Mouse (Mus musculus): ENCODE measurements around the gene Myo9a. TPM values are rescaled to one million over a fixed set of nuclear protein-coding genes. Genes with fewer than 3 reads are reported as not detected.

Myo9a gene
- polyA plus RNA-seq, 1 experiment = 21.2 TPM

GRCm38 (mm10) chr9:59939691-59940090, 189.0 kb downstream of the Myo9a start:
- no peak for TF ChIP-seq CTCF (IDR thresholded peaks at IDR 0.05; ENCODE audit: borderline replicate concordance, insufficient read depth, low read depth, low read length)
- TF ChIP-seq POLR2A (IDR thresholded peaks at IDR 0.05; ENCODE audit: borderline replicate concordance, insufficient read depth, low read length) = no peak
- no peak overlapping the region for H3K4me3 ChIP-seq (replicated peaks; ENCODE audit: insufficient read depth, low read depth, low read length)
- DNase-seq = no peak
- H3K27me3 ChIP-seq (ENCODE audit: control insufficient read depth, insufficient read depth, low read length) = no peaks in the 10 kb centered on the region
- H3K27ac ChIP-seq (ENCODE audit: insufficient read depth, low read length) = no peak overlapping the region
- WGBS = 66% methylated on average over 2 of the region's 2 CpGs
- H3K4me1 ChIP-seq (ENCODE audit: control insufficient read depth, insufficient read depth, low read length) = no peaks in the 10 kb centered on the region

DNA sequence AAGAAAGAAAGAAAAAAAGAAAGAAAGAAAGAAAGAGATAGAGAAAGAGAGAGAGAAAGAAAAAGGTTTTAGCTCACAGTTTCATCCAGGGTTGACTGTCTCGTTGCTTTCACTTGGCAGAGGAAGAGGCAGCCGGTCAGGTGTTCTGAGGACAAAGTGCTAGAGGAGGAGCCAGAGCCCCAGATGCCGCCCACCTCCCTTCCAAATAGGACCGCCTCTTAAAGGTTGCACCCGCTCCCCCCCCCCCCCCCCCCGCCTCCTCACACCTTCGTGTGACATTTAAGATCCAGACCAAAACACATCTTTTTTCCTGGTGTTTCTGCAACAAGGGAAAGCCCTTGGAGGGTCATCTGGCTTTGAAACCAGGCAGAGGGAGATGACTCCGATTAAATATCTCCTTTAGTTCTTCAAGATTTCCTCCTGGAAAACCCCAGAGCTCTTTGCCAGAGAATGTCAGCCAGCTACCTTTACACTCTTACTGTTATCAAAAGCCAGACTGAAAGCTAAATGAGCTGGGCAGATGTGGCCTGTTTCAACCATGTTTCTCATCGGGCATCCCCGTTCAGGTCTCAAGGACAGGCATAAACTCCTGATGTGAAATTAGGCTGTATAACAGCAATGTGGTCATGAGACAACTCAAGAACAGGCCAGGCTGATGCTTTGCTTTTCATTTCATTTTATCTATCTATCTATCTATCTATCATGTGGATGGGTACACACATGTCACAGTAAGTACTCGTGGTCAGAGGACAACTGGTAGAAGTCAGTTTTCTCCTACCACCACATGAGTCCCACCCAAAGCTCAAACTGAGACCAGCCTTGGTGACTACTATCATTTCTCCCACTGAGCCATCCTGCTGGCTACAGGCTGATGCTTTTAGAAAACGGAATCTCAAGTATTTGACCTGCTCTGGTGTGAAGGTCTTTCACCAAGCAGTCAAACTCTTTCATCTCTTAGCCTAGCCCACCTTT, 190.5 kb downstream of the Myo9a start:
- Histone ChIP-seq H3K27me3 (ENCODE audit: control insufficient read depth, insufficient read depth, low read length) (no peaks in the 10 kb centered on the region), H3K4me3 (replicated peaks; ENCODE audit: insufficient read depth, low read depth, low read length) (no peak overlapping the region), H3K27ac (ENCODE audit: insufficient read depth, low read length) (no peak overlapping the region), H3K4me1 (ENCODE audit: control insufficient read depth, insufficient read depth, low read length) (no peaks in the 10 kb centered on the region)
- no peak for DNase-seq
- TF ChIP-seq CTCF (IDR thresholded peaks at IDR 0.05; ENCODE audit: borderline replicate concordance, insufficient read depth, low read depth, low read length) (no peak), POLR2A (IDR thresholded peaks at IDR 0.05; ENCODE audit: borderline replicate concordance, insufficient read depth, low read length) (no peak)
- WGBS = 81% methylated on average over 12 of the region's 12 CpGs

DNA sequence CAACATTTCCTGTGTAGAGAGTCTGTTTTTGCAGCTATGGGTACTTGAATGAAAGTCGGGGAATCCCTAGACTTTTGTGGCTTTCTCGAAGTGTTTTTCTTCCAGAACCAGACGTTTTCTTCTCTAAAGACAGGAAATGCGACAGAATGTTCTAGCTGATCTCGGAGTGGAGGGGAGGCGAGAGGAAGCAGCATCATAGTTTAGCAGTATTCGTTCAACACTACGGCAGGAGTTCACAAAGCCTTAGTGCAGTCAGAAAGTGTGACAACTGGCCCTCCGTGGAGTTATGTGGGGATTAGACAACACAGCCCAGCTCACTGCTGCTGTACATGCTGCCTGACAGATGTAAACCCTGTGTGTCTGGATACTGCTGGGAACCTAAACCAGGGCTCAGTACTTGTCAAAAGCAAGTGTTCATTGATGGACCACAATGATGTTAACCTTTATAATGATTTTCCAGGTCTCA, 191.2 kb downstream of the Myo9a start:
- no peaks in the 10 kb centered on the region for H3K4me1 ChIP-seq (ENCODE audit: control insufficient read depth, insufficient read depth, low read length)
- no peaks in the 10 kb centered on the region for H3K27me3 ChIP-seq (ENCODE audit: control insufficient read depth, insufficient read depth, low read length)
- WGBS = 84% methylated on average over 9 of the region's 9 CpGs
- no peak for TF ChIP-seq POLR2A (IDR thresholded peaks at IDR 0.05; ENCODE audit: borderline replicate concordance, insufficient read depth, low read length)
- TF ChIP-seq CTCF (IDR thresholded peaks at IDR 0.05; ENCODE audit: borderline replicate concordance, insufficient read depth, low read depth, low read length) = no peak
- no peak overlapping the region for H3K27ac ChIP-seq (ENCODE audit: insufficient read depth, low read length)
- H3K4me3 ChIP-seq (replicated peaks; ENCODE audit: insufficient read depth, low read depth, low read length) = no peak overlapping the region
- DNase-seq = no peak

DNA sequence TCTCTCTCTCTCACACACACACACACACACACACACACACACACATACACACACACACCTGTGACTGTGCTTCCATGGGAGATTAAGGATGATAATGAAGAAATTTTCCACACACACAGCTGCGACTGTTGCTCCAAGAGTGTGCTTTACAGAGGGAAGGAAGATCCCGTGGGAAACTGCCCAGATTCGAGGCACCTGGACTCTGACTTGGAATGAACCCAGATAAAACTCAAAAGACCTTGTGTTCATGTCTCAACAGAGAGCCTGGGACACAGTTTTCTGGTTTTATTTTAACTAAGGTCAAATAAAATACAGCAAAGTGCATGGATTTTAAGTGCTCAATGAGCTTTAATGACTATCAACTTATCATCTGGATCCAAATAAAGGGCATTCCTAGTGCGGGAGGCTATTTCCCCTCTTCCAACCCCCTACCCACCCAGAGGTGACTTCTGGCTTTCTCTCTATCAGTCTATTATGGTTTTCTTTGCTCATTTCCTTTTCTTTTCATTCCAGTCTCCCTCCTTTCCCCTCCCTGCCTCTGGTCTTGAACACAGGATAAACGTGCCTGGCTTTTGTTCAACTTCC, 191.9 kb downstream of the Myo9a start:
- DNase-seq = no peak
- WGBS = 57% methylated on average over 5 of the region's 5 CpGs
- no peak for TF ChIP-seq POLR2A (IDR thresholded peaks at IDR 0.05; ENCODE audit: borderline replicate concordance, insufficient read depth, low read length)
- no peak for TF ChIP-seq CTCF (IDR thresholded peaks at IDR 0.05; ENCODE audit: borderline replicate concordance, insufficient read depth, low read depth, low read length)
- Histone ChIP-seq H3K4me1 (ENCODE audit: control insufficient read depth, insufficient read depth, low read length) (no peaks in the 10 kb centered on the region), H3K4me3 (replicated peaks; ENCODE audit: insufficient read depth, low read depth, low read length) (no peak overlapping the region), H3K27me3 (ENCODE audit: control insufficient read depth, insufficient read depth, low read length) (no peaks in the 10 kb centered on the region), H3K27ac (ENCODE audit: insufficient read depth, low read length) (no peak overlapping the region)

GRCm38 (mm10) chr9:59943826-59944225, 193.1 kb downstream of the Myo9a start:
- WGBS = 91% methylated on average over 6 of the region's 6 CpGs
- DNase-seq = no peak
- H3K4me3 ChIP-seq (replicated peaks; ENCODE audit: insufficient read depth, low read depth, low read length) = no peak overlapping the region
- H3K27me3 ChIP-seq (ENCODE audit: control insufficient read depth, insufficient read depth, low read length) = no peaks in the 10 kb centered on the region
- no peak for TF ChIP-seq POLR2A (IDR thresholded peaks at IDR 0.05; ENCODE audit: borderline replicate concordance, insufficient read depth, low read length)
- no peak for TF ChIP-seq CTCF (IDR thresholded peaks at IDR 0.05; ENCODE audit: borderline replicate concordance, insufficient read depth, low read depth, low read length)
- H3K4me1 ChIP-seq (ENCODE audit: control insufficient read depth, insufficient read depth, low read length) = peaks cover 10% of the 10 kb centered on the region
- H3K27ac ChIP-seq (ENCODE audit: insufficient read depth, low read length) = no peak overlapping the region

- TF ChIP-seq CTCF (IDR thresholded peaks at IDR 0.05; ENCODE audit: borderline replicate concordance, insufficient read depth, low read depth, low read length) (no peak), POLR2A (IDR thresholded peaks at IDR 0.05; ENCODE audit: borderline replicate concordance, insufficient read depth, low read length) (no peak)
- peaks cover 14% of the 10 kb centered on the region for H3K4me1 ChIP-seq (ENCODE audit: control insufficient read depth, insufficient read depth, low read length)
- no peaks in the 10 kb centered on the region for H3K27me3 ChIP-seq (ENCODE audit: control insufficient read depth, insufficient read depth, low read length)
- 79% methylated on average over 3 of the region's 3 CpGs for WGBS
- no peak for DNase-seq
- H3K4me3 ChIP-seq (replicated peaks; ENCODE audit: insufficient read depth, low read depth, low read length) = no peak overlapping the region
- no peak overlapping the region for H3K27ac ChIP-seq (ENCODE audit: insufficient read depth, low read length)
These were observed 194.5 kb downstream of the Myo9a start for GRCm38 (mm10) chr9:59945241-59945640.

DNA sequence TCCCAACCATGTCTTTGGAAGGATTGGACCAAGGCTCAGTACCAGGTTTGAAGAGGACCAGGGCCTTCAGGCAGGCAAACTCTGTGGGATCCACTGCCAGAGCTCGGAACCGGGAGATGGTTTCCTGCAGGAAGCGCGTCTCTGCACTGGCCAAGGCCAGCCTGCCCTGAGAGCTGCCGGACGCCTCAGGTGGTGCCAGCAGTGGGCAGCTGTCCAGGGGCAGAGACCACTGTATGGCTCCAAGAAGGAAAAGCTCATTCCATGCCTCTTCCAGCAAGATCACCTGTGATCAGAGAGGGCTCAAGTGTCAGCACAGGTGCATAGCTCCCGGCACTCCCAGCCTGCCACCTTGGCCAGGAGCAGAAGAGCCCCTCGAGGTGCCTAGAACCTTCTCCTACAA, 196.6 kb downstream of the Myo9a start:
- WGBS = 60% methylated on average over 8 of the region's 8 CpGs
- Histone ChIP-seq H3K27me3 (ENCODE audit: control insufficient read depth, insufficient read depth, low read length) (no peaks in the 10 kb centered on the region), H3K4me3 (replicated peaks; ENCODE audit: insufficient read depth, low read depth, low read length) (no peak overlapping the region), H3K4me1 (ENCODE audit: control insufficient read depth, insufficient read depth, low read length) (peaks cover 14% of the 10 kb centered on the region), H3K27ac (ENCODE audit: insufficient read depth, low read length) (no peak overlapping the region)
- DNase-seq = no peak
- TF ChIP-seq POLR2A (IDR thresholded peaks at IDR 0.05; ENCODE audit: borderline replicate concordance, insufficient read depth, low read length) = no peak
- no peak for TF ChIP-seq CTCF (IDR thresholded peaks at IDR 0.05; ENCODE audit: borderline replicate concordance, insufficient read depth, low read depth, low read length)

All from cerebellum, adult 2 months (tissue).